Mouse (Mus musculus) ES-Bruce4 (cell line): Measurements from ENCODE around the gene Tex50.

Source experiments
- EP300 ChIP-seq: IDR thresholded peaks from 2 replicates; pipeline ENCODE4 v1.6.1; 2011; ENCODE audit warnings: low read depth, low read length; ENCODE audit not compliant: insufficient read depth
- POLR2A ChIP-seq: IDR thresholded peaks from one replicate; pipeline ENCODE4 v1.8.1; 2011; ENCODE audit warnings: low read length; ENCODE audit not compliant: insufficient read depth

DNA sequence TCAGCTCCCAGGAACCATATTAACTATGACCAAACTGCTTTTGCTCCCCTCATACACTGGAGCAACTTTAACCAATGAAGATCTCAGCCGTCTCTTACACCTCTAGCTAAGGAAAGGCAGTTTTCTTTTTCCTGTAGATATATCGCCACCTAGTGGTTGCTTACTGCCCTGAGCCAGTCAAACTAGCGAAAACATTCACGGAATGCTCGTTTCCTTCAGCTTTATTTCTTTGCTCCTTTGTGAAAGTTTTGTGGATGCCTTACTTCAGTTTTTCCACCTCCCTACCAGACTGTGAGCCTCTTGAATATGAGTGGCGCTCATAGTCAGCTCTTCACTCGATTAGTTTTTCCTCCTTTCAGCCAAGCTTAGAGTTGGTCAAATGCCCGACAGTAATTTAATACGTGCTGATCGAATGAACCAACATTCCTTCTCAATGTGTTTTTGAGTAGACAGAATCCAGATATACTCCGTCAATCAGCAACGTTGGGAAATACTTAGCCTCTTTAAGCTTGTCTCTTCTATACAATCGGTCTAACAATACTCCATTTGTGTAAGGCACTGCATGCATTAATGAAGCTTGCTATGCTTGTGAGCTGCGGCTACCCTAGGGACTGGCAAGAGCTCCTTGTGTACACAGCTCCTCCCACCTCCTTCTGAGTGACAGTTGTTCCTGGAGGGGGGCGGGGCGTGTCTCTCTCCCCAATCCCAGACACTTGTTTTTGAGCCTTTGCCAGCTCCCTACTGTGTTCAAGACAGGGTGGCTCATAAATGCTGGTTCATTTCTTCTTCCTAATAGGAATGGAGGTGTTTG, 36.6 kb upstream of the Tex50 start:
- TF ChIP-seq POLR2A (no peak), EP300 (no peak)
